Mouse (Mus musculus): ENCODE data around the gene Cdh16. TPM values are rescaled to one million over a fixed set of nuclear protein-coding genes. Genes with fewer than 3 reads are reported as not detected.

The Cdh16 gene
- polyA plus RNA-seq, 1 experiment from 2014 or later = 0.18 TPM

GRCm38 (mm10) chr8:104555191-104555590 lies 69.0 kb downstream of the Cdh16 start:
- Histone ChIP-seq H3K9me3 (ENCODE audit: control insufficient read depth, low read length) (no peaks in the 10 kb centered on the region), H3K9ac (ENCODE audit: low read depth, low read length) (no peak overlapping the region), H3K36me3 (ENCODE audit: control insufficient read depth, insufficient read depth, low read length) (no peaks in the 10 kb centered on the region), H3K4me3 (ENCODE audit: low read depth, low read length) (no peak overlapping the region), H3K27me3 (replicated peaks; ENCODE audit: control insufficient read depth, insufficient read depth, low read length) (peaks cover 6% of the 10 kb centered on the region), H3K4me2 (no peak overlapping the region), H3K27ac (ENCODE audit: low read depth, low read length) (no peak overlapping the region), H3K4me1 (replicated peaks; ENCODE audit: control insufficient read depth, insufficient read depth, low read length) (no peaks in the 10 kb centered on the region)
- 87% methylated on average over 4 of the region's 4 CpGs for WGBS
- DNase-seq (ENCODE audit: low spot score) = no peak
- no peak for ATAC-seq (replicated peaks; ENCODE audit: low FRiP score)

Other genes starting within 250 kb of the Cdh16 start
- 1.2 and 1.3 TPM in 2 replicates for gene Cmtm4, start 228.6 kb downstream of the Cdh16 start, polyA plus RNA-seq (2014; fragmentation: Nextera tagmentation; extraction: Ambion mirVana)
- 31.4 and 33.1 TPM in 2 replicates for gene Dync1li2, start 181.3 kb downstream of the Cdh16 start, polyA plus RNA-seq (2014; fragmentation: Nextera tagmentation; extraction: Ambion mirVana)
- gene Terb1, start 114.5 kb downstream of the Cdh16 start, polyA plus RNA-seq (2014; fragmentation: Nextera tagmentation; extraction: Ambion mirVana) = 0.05 TPM in 1 of 2 replicates, not detected in the other
- gene Nae1, start 89.8 kb downstream of the Cdh16 start, polyA plus RNA-seq (2014; fragmentation: Nextera tagmentation; extraction: Ambion mirVana) = 77.3 and 77.7 TPM in 2 replicates
- 2.1 and 2.3 TPM in 2 replicates for gene Car7, start 89.7 kb downstream of the Cdh16 start, polyA plus RNA-seq (2014; fragmentation: Nextera tagmentation; extraction: Ambion mirVana)
- gene Pdp2, start 32.9 kb downstream of the Cdh16 start, polyA plus RNA-seq (2014; fragmentation: Nextera tagmentation; extraction: Ambion mirVana) = 10.6 and 11.1 TPM in 2 replicates
- gene Rrad, start 6.9 kb upstream of the Cdh16 start, polyA plus RNA-seq (2014; fragmentation: Nextera tagmentation; extraction: Ambion mirVana) = 1.6 and 4.1 TPM in 2 replicates
- gene Ciao2b, start 17.6 kb upstream of the Cdh16 start, polyA plus RNA-seq (2014; fragmentation: Nextera tagmentation; extraction: Ambion mirVana) = 93.1 and 94.0 TPM in 2 replicates
- 2.0 and 2.3 TPM in 2 replicates for gene Ces2a, start 109.6 kb upstream of the Cdh16 start, polyA plus RNA-seq (2014; fragmentation: Nextera tagmentation; extraction: Ambion mirVana)
- not detected in 2 replicates for gene Ces2b, start 207.2 kb upstream of the Cdh16 start, polyA plus RNA-seq (2014; fragmentation: Nextera tagmentation; extraction: Ambion mirVana)
- gene Ces2c, start 222.7 kb upstream of the Cdh16 start, polyA plus RNA-seq (2014; fragmentation: Nextera tagmentation; extraction: Ambion mirVana) = not detected in 2 replicates

Measured in liver, embryonic 11.5 days (tissue).